Mouse (Mus musculus) thymus, adult 2 months (tissue): Measurements from ENCODE around the gene Ubtf.

Experiments used
- CTCF ChIP-seq: fragments of 200-500 bp; IDR thresholded peaks from 2 replicates; pipeline ENCODE4 v1.5.1; 2012; ENCODE audit warnings: mild to moderate bottlenecking, control low read depth, low read length, moderate library complexity, borderline replicate concordance; ENCODE audit not compliant: control insufficient read depth, poor library complexity, insufficient read depth; ENCODE audit errors: extremely low read depth
- POLR2A ChIP-seq: fragments of 200-500 bp; IDR thresholded peaks from 2 replicates; pipeline ENCODE4 v1.6.1; 2012; ENCODE audit warnings: mild to moderate bottlenecking, low read length, control low read depth, moderate library complexity; ENCODE audit not compliant: control insufficient read depth, poor library complexity, insufficient read depth; ENCODE audit errors: extremely low read depth

GRCm38 (mm10) chr11:102350981-102351523, 31.5 kb upstream of the Ubtf start:
- TF ChIP-seq CTCF (no peak), POLR2A (no peak)
